Mouse (Mus musculus): ENCODE data around the gene Bhlhe40. TPM values are rescaled to one million over a fixed set of nuclear protein-coding genes. Genes with fewer than 3 reads are reported as not detected.
A peak's percentile ranks its signal among the peaks of the same experiment; 100 is the strongest.

Gene Bhlhe40
- total RNA-seq, 1 experiment from 2014 or later, result 293 TPM

DNA sequence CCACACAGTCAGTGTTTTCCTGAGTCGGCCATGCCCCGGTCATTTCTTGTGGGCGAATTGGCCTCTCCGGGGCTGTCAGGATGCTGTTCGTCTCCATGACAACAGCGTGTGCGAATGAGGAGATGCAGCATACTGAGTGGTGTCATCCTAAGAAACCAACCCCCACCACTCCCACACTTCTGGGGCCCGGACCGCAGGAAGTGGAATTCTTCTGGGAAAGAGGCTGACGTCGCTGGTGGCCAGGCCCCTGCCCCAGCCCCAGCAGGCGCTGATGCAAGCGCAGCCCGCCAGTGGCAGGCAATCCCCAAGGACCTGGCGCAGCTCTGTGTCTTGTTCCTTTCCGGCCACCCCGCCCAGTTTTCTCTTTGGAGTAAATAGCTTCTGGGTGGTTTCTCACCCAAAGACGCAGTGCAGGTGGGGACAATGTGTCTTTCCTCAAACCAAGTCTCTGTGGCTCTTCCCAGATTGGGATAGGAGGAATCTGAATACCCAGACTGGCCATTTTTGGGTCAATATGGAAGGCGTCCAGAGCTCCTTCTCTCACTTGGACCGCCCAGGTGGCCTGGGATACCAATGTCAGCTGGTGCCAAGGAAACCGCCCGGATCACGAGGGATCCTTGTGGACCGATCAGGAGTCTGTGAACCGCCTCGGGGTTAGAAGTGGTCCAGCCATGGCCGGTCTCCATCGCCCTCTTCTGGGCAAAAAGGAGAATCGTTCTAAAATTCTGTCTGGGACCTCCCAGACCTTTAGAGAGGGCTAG lies 49.2 kb downstream of the Bhlhe40 start:
- peak; percentile 78 for ATAC-seq (replicated peaks; ENCODE audit: insufficient number of reproducible peaks, low FRiP score, low TSS enrichment, poor library complexity, severe bottlenecking)

DNA sequence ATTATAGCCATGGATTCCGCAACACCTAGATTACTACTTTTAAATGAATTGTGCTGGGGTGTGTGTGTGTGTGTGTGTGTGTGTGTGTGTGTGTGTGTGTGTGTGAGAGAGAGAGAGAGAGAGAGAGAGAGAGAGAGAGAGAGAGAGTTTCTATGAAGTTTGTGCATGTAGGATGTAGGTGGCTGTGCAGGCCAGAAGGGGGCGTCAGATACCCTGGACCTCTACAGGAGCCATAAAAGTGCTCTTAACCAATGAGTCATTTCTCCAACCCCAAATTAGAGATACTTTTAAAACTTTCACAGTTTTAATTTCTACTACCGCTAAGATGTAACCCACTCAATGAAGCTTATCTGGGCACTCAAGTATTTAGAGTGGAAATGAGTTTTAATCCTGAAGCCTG lies 50.2 kb downstream of the Bhlhe40 start:
- ATAC-seq (replicated peaks; ENCODE audit: insufficient number of reproducible peaks, low FRiP score, low TSS enrichment, poor library complexity, severe bottlenecking), result no peak

DNA sequence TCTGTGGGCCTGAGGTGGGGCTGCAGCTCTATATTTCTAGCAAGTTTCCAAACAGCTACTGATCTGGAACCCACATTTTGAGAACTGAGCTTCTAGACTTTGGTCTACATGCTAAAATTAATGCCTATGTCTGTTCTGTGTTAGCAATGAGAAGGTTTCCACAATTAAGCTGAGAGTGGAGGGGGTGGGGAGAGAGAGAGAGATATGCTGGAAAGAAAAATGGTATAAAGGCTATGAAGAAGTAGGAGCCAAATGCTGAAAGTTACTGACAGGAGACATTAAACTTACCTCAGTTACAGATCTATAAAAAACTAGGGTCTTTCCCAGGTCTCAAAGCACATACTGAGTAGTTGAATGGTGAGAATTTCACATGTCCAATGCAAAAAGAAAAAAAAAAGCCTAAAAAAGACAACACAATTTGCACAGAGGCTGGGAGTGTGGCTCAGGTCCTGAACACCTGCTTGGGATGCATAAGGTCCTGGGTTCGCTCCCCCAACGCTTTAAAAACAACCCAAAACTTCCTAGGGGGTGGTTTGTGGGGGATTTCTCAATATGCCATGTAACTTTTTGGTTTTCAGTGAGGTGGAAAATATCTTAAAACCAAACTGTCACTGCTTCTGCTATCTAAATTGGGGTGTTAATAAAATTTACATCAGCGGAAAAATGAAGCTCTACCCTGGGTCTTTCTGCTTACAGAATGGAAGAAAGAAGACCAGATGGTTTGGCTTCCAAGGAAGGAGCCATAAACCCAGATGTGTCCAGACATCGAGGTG lies 50.9 kb downstream of the Bhlhe40 start:
- no peak for ATAC-seq (replicated peaks; ENCODE audit: insufficient number of reproducible peaks, low FRiP score, low TSS enrichment, poor library complexity, severe bottlenecking)

DNA sequence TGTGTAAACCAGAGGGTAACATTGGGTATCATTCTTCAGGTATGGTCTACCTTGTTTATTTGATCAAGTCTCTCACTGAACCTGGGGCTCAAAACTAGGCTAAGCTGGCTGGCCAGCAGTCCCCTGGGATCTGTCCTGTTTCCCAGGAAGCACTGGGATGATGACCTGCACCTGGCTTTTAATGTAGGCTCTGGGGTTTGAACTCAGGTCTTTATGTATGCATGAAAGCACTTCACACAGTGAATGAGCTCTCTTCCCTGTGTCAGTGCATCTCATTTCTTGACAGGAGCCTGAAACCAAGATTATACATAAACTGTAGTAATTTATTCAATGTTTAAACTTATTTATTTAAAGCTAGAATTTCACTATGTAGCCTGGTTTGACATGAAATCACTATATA lies 51.7 kb downstream of the Bhlhe40 start:
- ATAC-seq (replicated peaks; ENCODE audit: insufficient number of reproducible peaks, low FRiP score, low TSS enrichment, poor library complexity, severe bottlenecking), result no peak

DNA sequence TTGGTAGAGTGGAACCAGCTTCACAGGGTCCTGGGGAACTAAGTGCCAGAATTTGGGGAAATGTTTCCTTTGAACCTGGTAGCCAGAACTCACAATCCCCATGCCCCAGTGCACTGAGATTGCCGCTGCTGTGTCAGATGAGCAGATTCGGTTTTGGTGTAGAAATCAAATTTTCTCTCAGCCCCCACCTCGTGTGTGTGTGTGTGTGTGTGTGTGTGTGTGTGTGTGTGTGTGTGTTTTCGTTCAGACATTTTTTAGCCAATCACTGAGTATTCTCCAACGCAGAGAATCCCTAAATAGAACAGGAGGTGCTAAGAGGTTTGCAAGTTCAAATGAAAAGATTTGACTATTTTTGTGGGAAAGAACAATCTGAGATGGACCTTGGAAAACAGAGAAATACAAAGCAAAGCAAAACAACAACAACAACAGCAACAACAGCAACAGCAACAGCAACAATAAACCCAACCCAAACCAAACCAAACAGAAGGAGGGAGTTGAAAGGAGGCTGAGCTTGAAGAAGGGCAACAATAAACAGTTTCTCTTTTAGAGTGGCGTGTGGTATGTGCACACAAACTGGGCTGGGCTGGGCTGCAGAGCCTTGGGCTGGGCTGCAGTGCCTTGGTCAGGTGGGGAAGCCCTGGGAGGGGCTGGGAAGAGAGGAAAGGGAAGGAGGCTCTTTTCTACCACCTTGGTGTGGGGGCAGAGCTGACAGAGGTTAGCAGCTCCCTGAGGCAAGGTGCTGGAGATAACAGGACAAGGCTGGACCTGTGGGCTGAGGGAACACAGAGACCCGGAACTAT lies 52.9 kb downstream of the Bhlhe40 start:
- ATAC-seq (replicated peaks; ENCODE audit: insufficient number of reproducible peaks, low FRiP score, low TSS enrichment, poor library complexity, severe bottlenecking), result no peak

Other genes with a start within 250 kb of the Bhlhe40 start
- 37.0 to 88.3 TPM (median 55.0 TPM) in 3 replicates for gene Arl8b, start 122.5 kb downstream of the Bhlhe40 start, total RNA-seq (2017)
- gene Edem1, start 168.0 kb downstream of the Bhlhe40 start, total RNA-seq (2017), result 80.8 to 102 TPM (median 99.0 TPM) in 3 replicates